In genomic region chr2:173276859-173277258, GRCm38 (mm10) we compare ENCODE assay signal across 9 mouse cellular contexts. TPM values are rescaled to one million over a fixed set of nuclear protein-coding genes. Genes with fewer than 3 reads are reported as not detected.
A peak's percentile ranks its signal among the peaks of the same experiment; 100 is the strongest.
DNase-seq lines count a peak whose midpoint lies in the region; ATAC-seq and TF ChIP-seq lines count a peak whose summit lies in the region.
"Had no signal": no experiment of that assay in that cellular context is flagged by ENCODE, and none has a peak within 500 bp of the region (broad histone marks: within the 10 kb centered on the region; RNA-seq: fewer than 3 reads in every experiment).

No protein-coding gene starts in this region.

- TF ChIP-seq POLR2A in cerebellum, adult 2 months (IDR thresholded peaks at IDR 0.05; ENCODE audit: borderline replicate concordance, insufficient read depth, low read length): no peak

- no peak for DNase-seq in cerebellum, adult 2 months
- DNase-seq in thymus, postnatal 14 days: peak; percentile 49
- no peak for DNase-seq in thymus, postnatal 25 days
- peak; percentile 46 for DNase-seq in lung, postnatal 36 days

- no peak for ATAC-seq in cerebellum, adult (ENCODE audit: insufficient number of reproducible peaks, low FRiP score, low TSS enrichment)
- ATAC-seq in kidney, embryonic 14.5 days (ENCODE audit: low FRiP score, low TSS enrichment): peak; percentile 25
- no peak for ATAC-seq in erythroid progenitor cell, adult 5-6 weeks (replicated peaks; ENCODE audit: low FRiP score, poor library complexity, severe bottlenecking)
- no peak for ATAC-seq in megakaryocyte progenitor cell, adult 5-6 weeks (replicated peaks; ENCODE audit: poor library complexity)

- whole genome bisulfite sequencing in cerebellum, adult 2 months: 11% methylated on average over 12 of the region's 12 CpGs
- 1% methylated on average over 12 of the region's 12 CpGs for WGBS in kidney, embryonic 14.5 days

- TF ChIP-seq CTCF in cerebellum, adult 2 months (IDR thresholded peaks at IDR 0.05; ENCODE audit: borderline replicate concordance, insufficient read depth, low read depth, low read length): no peak

- H3K36me3 ChIP-seq in kidney, embryonic 14.5 days (ENCODE audit: control insufficient read depth, insufficient read depth, low read length): no peaks in the 10 kb centered on the region

- peak overlapping the region; percentile 68 for H3K4me3 ChIP-seq in cerebellum, adult 2 months (replicated peaks; ENCODE audit: insufficient read depth, low read depth, low read length)
- H3K4me3 ChIP-seq in kidney, embryonic 14.5 days (ENCODE audit: low read length): peak overlapping the region; percentile 94
- H3K4me3 ChIP-seq: erythroblast, embryonic 14.5 days had no signal

- H3K27ac ChIP-seq in cerebellum, adult 2 months (ENCODE audit: insufficient read depth, low read length): no peak overlapping the region
- H3K27ac ChIP-seq in kidney, embryonic 14.5 days (ENCODE audit: low read depth, low read length): peak overlapping the region; percentile 68; the same call in 1 of the 2 replicates

- H3K9ac ChIP-seq in kidney, embryonic 14.5 days (ENCODE audit: low read depth, low read length): peak overlapping the region; percentile 95; the same call in 1 of the 2 replicates

- no peaks in the 10 kb centered on the region for H3K4me1 ChIP-seq in cerebellum, adult 2 months (ENCODE audit: control insufficient read depth, insufficient read depth, low read length)
- H3K4me1 ChIP-seq in kidney, embryonic 14.5 days (ENCODE audit: control insufficient read depth, insufficient read depth, low read length): peaks cover 12% of the 10 kb centered on the region

- no peaks in the 10 kb centered on the region; the same call in 1 of the 2 replicates for H3K27me3 ChIP-seq in cerebellum, adult 2 months (ENCODE audit: control insufficient read depth, insufficient read depth, low read length)
- H3K27me3 ChIP-seq in kidney, embryonic 14.5 days (ENCODE audit: control insufficient read depth, insufficient read depth, low read length): no peaks in the 10 kb centered on the region

- H3K9me3 ChIP-seq in kidney, embryonic 14.5 days (ENCODE audit: control insufficient read depth, low read length): no peaks in the 10 kb centered on the region

- peak overlapping the region; percentile 76 for H3K4me2 ChIP-seq in kidney, embryonic 14.5 days (replicated peaks; ENCODE audit: low read depth, low read length)

RNA-seq across cellular contexts. Expression of gene Pmepa1, which starts 0.5 kb away (rescaled TPM):
- 22.0 and 24.1 TPM in 2 replicates for polyA plus RNA-seq in cerebellum, adult 2 months (2012; rRNA removed)
- 4.9 and 5.8 TPM in 2 replicates for polyA plus RNA-seq in kidney, embryonic 14.5 days (2014; fragmentation: Nextera tagmentation; extraction: Ambion mirVana)
- total RNA-seq in erythroid progenitor cell, adult 5-6 weeks (2015; ENCODE audit: low replicate concordance): 0.36 TPM in 1 of 2 replicates, not detected in the other
- not detected in 2 replicates for total RNA-seq in erythroid progenitor cell, adult 5-6 weeks (2017; ENCODE audit: low replicate concordance)
- total RNA-seq in megakaryocyte progenitor cell, adult 5-6 weeks (2015): 0.17 and 0.32 TPM in 2 replicates
- 0.12 and 0.24 TPM in 2 replicates for total RNA-seq in megakaryocyte progenitor cell, adult 5-6 weeks (2017)

RNA-seq across cellular contexts. Expression of gene Zbp1, which starts 58.1 kb away (rescaled TPM):
- 0.25 and 0.74 TPM in 2 replicates for polyA plus RNA-seq in cerebellum, adult 2 months (2012; rRNA removed)
- polyA plus RNA-seq in kidney, embryonic 14.5 days (2014; fragmentation: Nextera tagmentation; extraction: Ambion mirVana): 0.26 TPM in 1 of 2 replicates, not detected in the other
- 2.2 TPM in 1 of 2 replicates, not detected in the other for total RNA-seq in erythroid progenitor cell, adult 5-6 weeks (2015; ENCODE audit: low replicate concordance)
- 1.2 and 9.6 TPM in 2 replicates for total RNA-seq in erythroid progenitor cell, adult 5-6 weeks (2017; ENCODE audit: low replicate concordance)
- 2.0 and 5.3 TPM in 2 replicates for total RNA-seq in megakaryocyte progenitor cell, adult 5-6 weeks (2015)
- total RNA-seq in megakaryocyte progenitor cell, adult 5-6 weeks (2017): 2.5 and 2.9 TPM in 2 replicates
- polyA plus RNA-seq: erythroblast, embryonic 14.5 days had no signal

Comparison
In these comparisons a context has a peak if more than half of its experiments do, and no peak if none do; other contexts are left out.
1. DNase-seq: peak in thymus, postnatal 14 days (single experiment) and lung, postnatal 36 days (single experiment); none in cerebellum, adult 2 months (0 of 2) and thymus, postnatal 25 days (single experiment).